Mouse (Mus musculus): ENCODE results near the gene Aknad1.

GRCm38 (mm10) chr3:108730316-108730715, 9.1 kb upstream of the Aknad1 start:
- no peak for TF ChIP-seq CTCF (IDR thresholded peaks at IDR 0.05; ENCODE audit: insufficient read depth, low read depth, low read length)
- no peak for TF ChIP-seq POLR2A (IDR thresholded peaks at IDR 0.05; ENCODE audit: insufficient read depth, low read depth, low read length)

All from olfactory bulb, adult 2 months (tissue).